Mouse (Mus musculus) spleen, adult 2 months (tissue): Measurements from ENCODE around the gene Psmd3. TPM values are rescaled to one million over a fixed set of nuclear protein-coding genes. Genes with fewer than 3 reads are reported as not detected.
A peak's percentile ranks its signal among the peaks of the same experiment; 100 is the strongest.
"Not testable (repeated sequence)": the region's sequence is repeated elsewhere in the genome, so short reads cannot be mapped to it uniquely, and the experiment has no call there.

Experiments
- DNase-seq, 2 experiments: peaks; one replicate each; pipeline versions ENCODE4 v3.0.0 to v3.0.0-alpha.2; 2012 to 2021; ENCODE audit warnings: low spot score in 2 of 2, low read depth in 1 of 2
- H3K27ac ChIP-seq: fragments of 200-500 bp; 2 replicates; pipeline ENCODE4 v1.5.1; 2012; ENCODE audit warnings: low read length, inconsistent platforms; ENCODE audit not compliant: insufficient read depth
- H3K27me3 ChIP-seq: fragments of 200-500 bp; 2 replicates; pipeline ENCODE4 v1.6.1; 2012; ENCODE audit warnings: mild to moderate bottlenecking, moderate library complexity, low read length, inconsistent platforms; ENCODE audit not compliant: control insufficient read depth, insufficient read depth
- H3K36me3 ChIP-seq: fragments of 200-500 bp; 2 replicates; pipeline ENCODE4 v1.6.1; 2012; ENCODE audit warnings: mild to moderate bottlenecking, low read length, inconsistent platforms; ENCODE audit not compliant: control insufficient read depth, insufficient read depth
- H3K4me1 ChIP-seq: fragments of 200-500 bp; 2 replicates; pipeline ENCODE4 v1.6.1; 2011; ENCODE audit warnings: inconsistent platforms; ENCODE audit not compliant: control insufficient read depth, insufficient read depth, insufficient read length
- H3K4me3 ChIP-seq: fragments of 200-500 bp; 2 replicates; pipeline ENCODE4 v1.5.1; 2011; ENCODE audit warnings: mild to moderate bottlenecking, inconsistent platforms; ENCODE audit not compliant: insufficient read depth, insufficient read length; ENCODE audit errors: extremely low read depth
- CTCF ChIP-seq: fragments of 200-500 bp; IDR thresholded peaks from 2 replicates; pipeline ENCODE4 v1.5.1; 2011; ENCODE audit warnings: mild to moderate bottlenecking, inconsistent platforms; ENCODE audit not compliant: insufficient read depth, insufficient read length, insufficient replicate concordance; ENCODE audit errors: extremely low read depth
- POLR2A ChIP-seq: fragments of 200-500 bp; IDR thresholded peaks from 2 replicates; pipeline ENCODE4 v1.6.1; 2011; ENCODE audit warnings: low read depth, low read length, inconsistent platforms
- WGBS: fragments of 180-500 bp; shearing (Covaris S2); methylation state at CpG from one replicate; pipeline ENCODE4 v1.1.7; 2018; 5-methylcytosine and 5-hydroxymethylcytosine counted together
- polyA plus RNA-seq: library from polyadenylated mRNA; depleted of rRNA; stranded (reverse); fragments of >200 nt; gene quantifications from 2 replicates; pipeline ENCODE4 v1.2.3, GENCODE M21; 2012; rRNA removed

Psmd3 gene
- polyA plus RNA-seq: 83.1 and 107 TPM in 2 replicates

GRCm38 (mm10) chr11:98681786-98682745 lies at the start of gene Psmd3:
TSS of gene Psmd3 (plus strand) at chr11:98682554.
- peak; percentile 91 to 97 for DNase-seq
- H3K27ac ChIP-seq: peak within 1 kb of the TSS; percentile 81
- 3% methylated on average over 45 of the region's 45 CpGs for WGBS

GRCm38 (mm10) chr11:98635312-98635970 lies 46.9 kb upstream of the Psmd3 start:
- H3K4me1 ChIP-seq, H3K27ac ChIP-seq, H3K36me3 ChIP-seq, H3K4me3 ChIP-seq, H3K27me3 ChIP-seq: not testable (repeated sequence)
- 35% methylated on average over 10 of the region's 10 CpGs for WGBS
- DNase-seq: peak; percentile 10 to 26

More at GRCm38 (mm10) chr11:98681786-98682745, at the start of gene Psmd3:
- Histone ChIP-seq H3K36me3 (peaks cover 10% of the 10 kb centered on the region), H3K4me3 (peak within 1 kb of the TSS; percentile 80), H3K27me3 (no peaks in the 10 kb centered on the region), H3K4me1 (peaks cover 2% of the 10 kb centered on the region)
- no peak for TF ChIP-seq CTCF
- peak; percentile 64; the same call in 1 of the 2 replicates for TF ChIP-seq POLR2A

- no peak overlapping the region for H3K27ac ChIP-seq
- no peak for DNase-seq
- H3K36me3 ChIP-seq: no peaks in the 10 kb centered on the region
- no peaks in the 10 kb centered on the region for H3K4me1 ChIP-seq
- TF ChIP-seq POLR2A (no peak), CTCF (no peak)
- no peaks in the 10 kb centered on the region; the same call in 1 of the 2 replicates for H3K27me3 ChIP-seq
- no peak overlapping the region for H3K4me3 ChIP-seq
- WGBS: 70% methylated on average over 1 of the region's 1 CpGs
Observed at GRCm38 (mm10) chr11:98637501-98637900, 44.9 kb upstream of the Psmd3 start.

GRCm38 (mm10) chr11:98640091-98640490 lies 42.3 kb upstream of the Psmd3 start:
- Histone ChIP-seq H3K4me1 (no peaks in the 10 kb centered on the region), H3K27me3 (no peaks in the 10 kb centered on the region), H3K4me3 (no peak overlapping the region), H3K27ac (no peak overlapping the region), H3K36me3 (no peaks in the 10 kb centered on the region)
- DNase-seq: no peak
- TF ChIP-seq CTCF (no peak), POLR2A (no peak)
- WGBS: 54% methylated on average over 5 of the region's 5 CpGs

GRCm38 (mm10) chr11:98644757-98645156 lies 37.6 kb upstream of the Psmd3 start:
- TF ChIP-seq POLR2A: no peak
- TF ChIP-seq CTCF: no peak
- H3K4me3 ChIP-seq: no peak overlapping the region
- no peaks in the 10 kb centered on the region for H3K36me3 ChIP-seq
- H3K27me3 ChIP-seq: no peaks in the 10 kb centered on the region
- H3K4me1 ChIP-seq: no peaks in the 10 kb centered on the region
- no peak for DNase-seq
- H3K27ac ChIP-seq: no peak overlapping the region
- WGBS: 91% methylated on average over 3 of the region's 3 CpGs

GRCm38 (mm10) chr11:98645946-98646345 lies 36.4 kb upstream of the Psmd3 start:
- Histone ChIP-seq H3K27ac (no peak overlapping the region), H3K4me3 (no peak overlapping the region), H3K4me1 (no peaks in the 10 kb centered on the region), H3K27me3 (no peaks in the 10 kb centered on the region), H3K36me3 (no peaks in the 10 kb centered on the region)
- no peak for DNase-seq
- no peak for TF ChIP-seq CTCF
- no peak for TF ChIP-seq POLR2A
- 78% methylated on average over 2 of the region's 2 CpGs for WGBS
